Mouse (Mus musculus) spleen, adult 2 months (tissue): ENCODE results near the gene Ppfibp2.

ENCODE experiments used
- CTCF ChIP-seq: fragments of 200-500 bp; IDR thresholded peaks from 2 replicates; pipeline ENCODE4 v1.5.1; 2011; ENCODE audit warnings: mild to moderate bottlenecking, inconsistent platforms; ENCODE audit not compliant: insufficient read depth, insufficient read length, insufficient replicate concordance; ENCODE audit errors: extremely low read depth
- POLR2A ChIP-seq: fragments of 200-500 bp; IDR thresholded peaks from 2 replicates; pipeline ENCODE4 v1.6.1; 2011; ENCODE audit warnings: low read depth, low read length, inconsistent platforms

DNA sequence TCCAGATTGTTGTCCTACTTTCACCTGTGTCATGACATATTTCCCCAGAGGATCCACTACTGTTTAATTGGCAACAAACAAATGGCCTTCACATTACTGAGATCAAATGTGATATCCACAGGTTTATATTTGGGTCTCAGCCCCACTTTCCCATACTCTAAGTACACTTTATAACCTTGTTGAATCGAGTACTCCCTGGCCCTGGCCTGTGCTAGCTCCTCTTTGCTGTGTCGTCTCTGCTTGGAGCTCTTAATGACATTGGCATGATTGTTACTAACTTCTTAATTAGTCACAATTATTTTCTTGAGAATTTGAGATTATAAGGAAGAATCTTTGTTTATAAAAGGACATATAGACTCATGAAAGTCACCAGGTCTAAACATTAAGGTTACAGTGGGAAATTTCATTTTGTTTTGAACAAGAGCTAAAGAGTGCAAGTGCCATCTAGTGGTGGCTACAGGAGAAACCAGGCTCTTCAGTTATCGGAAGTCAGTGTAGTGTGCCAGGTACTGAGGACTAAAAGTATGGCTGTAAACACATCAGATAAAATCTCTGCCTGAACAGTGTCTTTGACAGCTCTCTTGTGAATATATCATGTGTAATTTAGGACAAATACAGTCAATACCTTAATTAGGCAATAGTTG is 193.1 kb downstream of the Ppfibp2 start:
- TF ChIP-seq POLR2A: no peak
- TF ChIP-seq CTCF: no peak
